Mouse (Mus musculus): ENCODE results near the gene Dach1. TPM values are rescaled to one million over a fixed set of nuclear protein-coding genes. Genes with fewer than 3 reads are reported as not detected.

Dach1 gene
- total RNA-seq, 2 experiments from 2014 or later = 6.4 to 10.7 TPM

- DNase-seq = no peak
- intact Hi-C loops (cut with DNase I) = no loop called here
These were observed 121.2 kb downstream of the Dach1 start for GRCm38 (mm10) chr14:98048403-98048802.

GRCm38 (mm10) chr14:98047670-98048069, 121.9 kb downstream of the Dach1 start:
- DNase-seq = no peak
- intact Hi-C loops (cut with DNase I) = no loop called here

- no peak for DNase-seq
- intact Hi-C loops (cut with DNase I) = no loop called here
These were observed 122.6 kb downstream of the Dach1 start for GRCm38 (mm10) chr14:98046960-98047359.

- intact Hi-C loops (cut with DNase I) = no loop called here
- no peak for DNase-seq
These were observed 131.0 kb downstream of the Dach1 start for GRCm38 (mm10) chr14:98038524-98038923.

- no peak for DNase-seq
- intact Hi-C loops (cut with DNase I) = no loop called here
These were observed 132.4 kb downstream of the Dach1 start for GRCm38 (mm10) chr14:98037175-98037574.

GRCm38 (mm10) chr14:98035261-98035660, 134.3 kb downstream of the Dach1 start:
- DNase-seq = no peak
- intact Hi-C loops (cut with DNase I) = no loop called here

DNA sequence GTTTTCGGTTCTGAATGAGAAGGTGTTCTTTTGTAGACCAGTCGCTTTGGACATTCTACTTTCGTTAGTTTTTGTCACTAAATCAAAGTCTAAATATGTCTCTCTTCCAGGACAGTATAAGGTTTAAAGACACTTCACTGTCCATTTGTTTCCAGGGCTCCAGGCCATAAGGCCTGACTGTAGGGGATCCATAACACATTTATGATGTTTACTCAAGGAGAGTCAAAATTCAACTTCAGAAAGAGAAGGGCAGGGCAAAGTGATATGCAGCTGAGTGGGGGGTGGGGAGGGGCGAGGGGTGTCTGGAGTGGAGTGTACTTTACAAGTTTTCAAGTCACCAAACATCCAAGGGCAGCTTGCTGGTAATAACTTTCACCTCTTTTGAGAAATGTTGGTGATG, 146.0 kb downstream of the Dach1 start:
- DNase-seq = no peak
- intact Hi-C loops (cut with DNase I) = no loop called here

DNA sequence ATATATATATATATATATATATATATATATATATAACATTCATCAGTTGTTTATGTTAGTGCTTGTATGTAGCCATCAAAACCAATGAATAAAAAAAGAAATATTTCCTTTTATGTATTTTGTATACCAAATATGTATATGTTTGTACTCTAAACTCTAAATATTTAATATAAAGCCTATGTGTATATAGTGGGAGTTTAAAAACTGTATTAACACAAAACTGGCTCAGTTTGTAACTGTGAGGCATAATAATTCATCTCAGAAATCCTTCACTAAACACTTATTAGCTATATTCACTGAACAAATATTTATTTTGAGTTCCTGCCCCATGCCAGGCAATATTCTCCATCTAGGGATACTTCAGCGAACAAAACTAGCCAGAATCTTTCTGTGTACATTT, 155.5 kb downstream of the Dach1 start:
- intact Hi-C loops (cut with DNase I) = no loop called here
- DNase-seq = no peak

DNA sequence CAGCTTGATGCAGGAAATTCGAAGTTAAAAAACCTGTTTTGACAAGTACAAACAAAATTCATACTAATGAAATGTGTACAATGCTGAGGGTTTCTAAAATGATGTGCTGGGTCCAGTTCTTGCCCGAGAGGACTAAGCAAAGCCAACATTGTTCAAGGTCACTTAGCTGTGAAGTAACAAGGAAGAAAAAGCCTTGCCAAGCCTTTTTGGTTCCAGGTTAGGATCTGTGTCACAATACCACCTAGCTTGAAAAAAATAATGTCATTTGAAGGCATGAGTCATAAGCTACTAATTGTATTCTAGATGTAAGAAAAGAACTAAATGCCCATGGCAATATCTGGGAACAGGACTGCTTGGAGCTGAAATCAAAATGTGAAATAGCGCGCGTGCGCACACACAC, 161.1 kb downstream of the Dach1 start:
- DNase-seq = no peak
- intact Hi-C loops (cut with DNase I) = no loop called here

GRCm38 (mm10) chr14:98002021-98002680, 167.4 kb downstream of the Dach1 start:
- intact Hi-C loops (cut with DNase I) = no loop called here
- DNase-seq = no peak

GRCm38 (mm10) chr14:97998584-97998983, 171.0 kb downstream of the Dach1 start:
- DNase-seq = no peak

GRCm38 (mm10) chr14:97983251-97983650, 186.3 kb downstream of the Dach1 start:
- intact Hi-C loops (cut with DNase I) = no loop called here
- DNase-seq = no peak

More at GRCm38 (mm10) chr14:97998584-97998983, 171.0 kb downstream of the Dach1 start:
- intact Hi-C loops (cut with DNase I) = no loop called here

DNA sequence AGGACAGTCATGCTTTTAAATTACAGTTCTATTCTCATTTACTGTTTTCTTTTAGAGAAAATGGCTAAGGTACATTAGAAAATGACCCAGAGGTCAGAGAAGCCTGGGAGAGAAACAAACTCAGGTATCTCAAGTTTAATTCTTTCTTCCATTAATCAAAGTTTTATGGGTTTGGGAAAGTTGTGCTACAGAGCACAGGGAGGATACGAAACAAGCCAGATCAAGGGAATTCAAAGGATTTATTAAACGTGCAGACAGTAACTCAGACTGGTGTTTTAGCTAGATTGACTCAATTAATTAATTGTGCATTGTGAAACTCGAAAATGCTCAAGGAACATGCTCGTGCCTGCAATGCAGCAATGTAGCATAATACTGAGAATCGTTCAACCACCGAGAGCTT, 186.9 kb downstream of the Dach1 start:
- intact Hi-C loops (cut with DNase I) = no loop called here
- DNase-seq = no peak

- intact Hi-C loops (cut with DNase I) = no loop called here
- no peak for DNase-seq
These were observed 188.7 kb downstream of the Dach1 start for GRCm38 (mm10) chr14:97980879-97981278.

- DNase-seq = no peak
- intact Hi-C loops (cut with DNase I) = no loop called here
These were observed 193.5 kb downstream of the Dach1 start for GRCm38 (mm10) chr14:97976091-97976490.

DNA sequence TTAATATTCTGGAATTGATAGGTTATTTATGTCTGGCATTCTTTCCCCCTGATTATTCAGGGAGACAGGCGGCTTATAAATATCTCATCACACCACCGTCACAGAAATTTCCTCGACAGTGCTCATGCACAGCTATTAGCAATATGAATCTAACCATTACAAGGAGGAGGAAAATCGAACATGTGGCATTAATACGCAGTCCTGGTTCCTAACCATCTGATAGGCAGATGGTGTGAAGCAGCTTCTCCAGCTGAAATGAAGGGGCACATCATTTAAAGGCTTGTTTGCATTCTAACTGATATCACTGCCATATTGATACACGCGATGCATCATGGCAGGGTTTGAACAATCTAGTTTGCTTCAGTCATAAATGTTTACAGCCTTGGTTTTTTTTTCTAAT, 194.1 kb downstream of the Dach1 start:
- DNase-seq = no peak
- intact Hi-C loops (cut with DNase I) = no loop called here

GRCm38 (mm10) chr14:97964543-97965069, 205.0 kb downstream of the Dach1 start:
- intact Hi-C loops (cut with DNase I) = no loop called here
- no peak for DNase-seq

GRCm38 (mm10) chr14:97963624-97964023, 205.9 kb downstream of the Dach1 start:
- intact Hi-C loops (cut with DNase I) = no loop called here
- no peak for DNase-seq

GRCm38 (mm10) chr14:97956356-97956755, 213.2 kb downstream of the Dach1 start:
- DNase-seq = no peak
- intact Hi-C loops (cut with DNase I) = no loop called here

GRCm38 (mm10) chr14:97945471-97945870, 224.1 kb downstream of the Dach1 start:
- intact Hi-C loops (cut with DNase I) = no loop called here
- DNase-seq = no peak

- intact Hi-C loops (cut with DNase I) = no loop called here
- no peak for DNase-seq
These were observed 224.8 kb downstream of the Dach1 start for GRCm38 (mm10) chr14:97944643-97945268.

- DNase-seq = no peak
- intact Hi-C loops (cut with DNase I) = no loop called here
These were observed 227.2 kb downstream of the Dach1 start for GRCm38 (mm10) chr14:97942361-97942760.
